Mouse (Mus musculus) embryonic facial prominence, embryonic 12.5 days (tissue): ENCODE results near the gene 1700020N01Rik. TPM values are rescaled to one million over a fixed set of nuclear protein-coding genes. Genes with fewer than 3 reads are reported as not detected.

Experiments
- ATAC-seq: fragments of 200-750 bp; cut with Nextera tagmentation; 2 replicates; pipeline ENCODE4 v1.8.0; 2017; ENCODE audit not compliant: insufficient number of reproducible peaks, insufficient read depth, low FRiP score, low TSS enrichment
- H3K27ac ChIP-seq: fragments of 300-500 bp; sonication (generic); 2 replicates; pipeline ENCODE4 v1.5.1; 2016; ENCODE audit warnings: mild to moderate bottlenecking
- H3K27me3 ChIP-seq: fragments of 300-500 bp; sonication (generic); 2 replicates; pipeline ENCODE4 v1.6.1; 2016; ENCODE audit warnings: mild to moderate bottlenecking, moderate library complexity
- H3K36me3 ChIP-seq: fragments of 300-500 bp; sonication (generic); 2 replicates; pipeline ENCODE4 v1.6.1; 2016; ENCODE audit warnings: mild to moderate bottlenecking
- H3K4me1 ChIP-seq: fragments of 300-500 bp; sonication (generic); 2 replicates; pipeline ENCODE4 v1.6.1; 2016
- H3K4me2 ChIP-seq: fragments of 300-500 bp; sonication (generic); replicated peaks from 2 replicates; pipeline ENCODE4 v1.6.1; 2016; ENCODE audit warnings: mild to moderate bottlenecking, moderate library complexity
- H3K4me3 ChIP-seq: fragments of 300-500 bp; sonication (generic); 2 replicates; pipeline ENCODE4 v1.5.1; 2016; ENCODE audit warnings: mild to moderate bottlenecking
- H3K9ac ChIP-seq: fragments of 300-500 bp; sonication (generic); 2 replicates; pipeline ENCODE4 v1.6.1; 2016; ENCODE audit warnings: mild to moderate bottlenecking, moderate library complexity
- H3K9me3 ChIP-seq: fragments of 300-500 bp; sonication (generic); 2 replicates; pipeline ENCODE4 v1.6.1; 2016; ENCODE audit warnings: mild to moderate bottlenecking, moderate library complexity
- WGBS: fragments of 180-500 bp; shearing (Covaris S2); methylation state at CpG from one replicate; pipeline ENCODE4 v1.1.7; 2016; 5-methylcytosine and 5-hydroxymethylcytosine counted together
- polyA plus RNA-seq: library from polyadenylated mRNA; unstranded; fragments of >200 nt; fragmentation: Nextera tagmentation; extraction: Ambion mirVana; gene quantifications from 2 replicates; pipeline ENCODE4 v1.2.1, GENCODE M21; 2016

The 1700020N01Rik gene
- polyA plus RNA-seq, result not detected in 2 replicates

DNA sequence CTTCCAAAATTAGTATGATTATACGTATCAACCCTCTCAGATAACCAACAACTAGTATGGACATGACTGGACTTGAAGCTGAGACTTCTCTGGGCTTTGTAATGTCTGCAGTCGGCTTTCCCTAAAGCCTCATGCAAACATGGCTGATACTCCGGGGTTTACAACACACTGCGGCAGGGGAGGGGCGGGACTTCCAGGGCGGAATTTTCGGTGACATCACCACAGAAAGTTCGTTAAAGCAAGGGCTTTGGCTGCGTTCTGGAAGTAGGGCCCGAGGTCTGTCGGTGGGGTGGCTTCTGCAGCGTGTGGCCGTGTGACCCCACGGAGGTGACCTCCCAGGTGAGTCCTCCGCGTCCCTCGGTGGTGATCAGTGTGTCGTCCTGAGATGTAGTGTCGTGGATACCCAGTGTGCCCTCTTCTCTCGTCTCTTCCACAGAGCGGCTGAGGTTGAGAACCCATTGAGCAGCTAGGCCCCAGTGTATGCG is at the start of gene 1700020N01Rik:
1700020N01Rik (plus strand) TSS at position 250 of the 485 bp plus-strand sequence.
- no peak within 1 kb of the TSS for H3K27ac ChIP-seq
- no peaks in the 10 kb centered on the region for H3K4me1 ChIP-seq
- H3K27me3 ChIP-seq, result no peaks in the 10 kb centered on the region
- H3K4me3 ChIP-seq, result no peak within 1 kb of the TSS
- no peak within 1 kb of the TSS for H3K9ac ChIP-seq
- no peak for ATAC-seq
- H3K9me3 ChIP-seq, result no peaks in the 10 kb centered on the region
- H3K4me2 ChIP-seq, result no peak within 1 kb of the TSS
- WGBS, result 93% methylated on average over 22 of the region's 22 CpGs
- H3K36me3 ChIP-seq, result no peaks in the 10 kb centered on the region

DNA sequence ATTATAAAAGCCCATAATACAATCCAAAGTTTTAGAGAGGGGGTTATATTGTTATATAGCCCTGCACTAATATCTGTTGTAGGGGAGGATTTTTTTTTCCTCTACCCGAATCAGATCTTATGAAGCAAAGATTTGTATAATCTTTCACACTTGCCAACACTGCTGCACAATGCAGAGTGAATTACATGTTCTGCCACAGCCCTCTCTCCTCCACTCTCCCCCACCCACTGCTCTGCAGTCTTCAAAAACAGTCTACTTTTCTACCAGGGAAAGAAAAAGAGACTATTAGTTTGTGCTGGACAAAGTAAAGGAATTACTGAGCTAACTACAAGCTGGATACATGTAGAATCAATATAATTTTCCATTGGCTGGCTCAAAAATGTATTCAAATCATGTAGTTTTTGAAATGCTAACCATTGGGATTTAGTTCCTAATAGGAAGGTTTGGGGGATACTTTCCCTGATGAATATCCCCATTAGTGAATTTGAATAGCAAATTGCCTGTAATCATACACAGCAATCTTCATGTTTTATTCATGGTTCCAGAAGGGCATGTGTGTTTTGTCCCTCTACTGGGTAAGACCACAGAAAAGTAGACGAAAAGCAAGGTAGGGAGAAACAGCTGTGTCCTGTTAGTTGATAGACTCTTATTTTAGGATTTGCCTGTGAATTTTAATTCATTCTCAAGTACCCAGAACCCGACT is 49.2 kb upstream of the 1700020N01Rik start:
- ATAC-seq, result no peak
- Histone ChIP-seq H3K36me3 (no peaks in the 10 kb centered on the region), H3K4me3 (no peak overlapping the region), H3K4me1 (0 out of 2 replicates have a peak, but pooled peaks cover 4% of the 10 kb centered on the region), H3K4me2 (no peak overlapping the region), H3K9me3 (no peaks in the 10 kb centered on the region), H3K27ac (no peak overlapping the region), H3K9ac (no peak overlapping the region), H3K27me3 (no peaks in the 10 kb centered on the region)
- WGBS, result 55% methylated on average over 3 of the region's 3 CpGs

DNA sequence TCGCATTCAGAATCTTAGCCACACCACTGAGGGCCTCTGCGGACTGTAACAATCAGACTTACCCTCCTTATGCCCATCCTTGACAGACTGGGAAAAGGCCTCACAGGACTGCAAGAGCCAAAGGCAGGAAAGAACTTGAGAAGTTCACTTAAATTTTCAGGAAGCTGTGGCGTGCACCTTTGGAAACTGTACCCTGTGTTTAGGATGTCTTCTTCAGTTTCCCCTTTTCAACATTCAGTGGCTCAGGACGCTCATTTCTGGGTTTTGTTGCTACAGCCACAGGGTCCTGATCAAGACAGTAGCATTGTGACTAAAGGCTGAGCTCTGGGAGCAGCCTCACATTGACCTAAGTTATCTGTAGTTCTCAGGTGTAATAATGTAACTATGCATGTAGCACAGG is 48.2 kb upstream of the 1700020N01Rik start:
- 0 out of 2 replicates have a peak overlapping the region, but pooled peaks have one; percentile 4 for H3K27ac ChIP-seq
- WGBS, result 86% methylated on average over 4 of the region's 4 CpGs
- 0 out of 2 replicates have a peak, but pooled peaks cover 4% of the 10 kb centered on the region for H3K4me1 ChIP-seq
- no peak for ATAC-seq
- no peaks in the 10 kb centered on the region for H3K9me3 ChIP-seq
- H3K4me3 ChIP-seq, result no peak overlapping the region
- no peak overlapping the region for H3K9ac ChIP-seq
- H3K4me2 ChIP-seq, result no peak overlapping the region
- H3K36me3 ChIP-seq, result no peaks in the 10 kb centered on the region
- no peaks in the 10 kb centered on the region for H3K27me3 ChIP-seq

DNA sequence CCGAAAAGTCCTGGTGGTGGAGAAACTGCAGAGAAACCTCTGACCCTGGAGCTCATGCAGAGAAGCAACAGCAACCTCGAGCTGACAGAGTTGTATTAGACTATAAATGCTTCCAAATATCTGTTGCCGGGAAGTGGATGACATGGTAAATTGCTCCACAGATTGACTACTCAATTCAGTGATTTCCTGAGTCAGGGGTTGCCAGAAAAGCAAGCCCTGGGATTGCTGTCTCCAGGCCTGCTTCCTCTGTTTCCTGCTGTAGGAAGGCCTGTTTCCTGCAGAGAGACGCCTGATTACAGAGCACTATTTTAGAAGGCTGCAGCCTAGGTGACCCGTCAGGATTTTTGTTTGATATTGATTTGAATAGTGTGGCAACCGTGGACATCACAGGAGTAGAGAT is 47.5 kb upstream of the 1700020N01Rik start:
- no peak for ATAC-seq
- 33% methylated on average over 6 of the region's 6 CpGs for WGBS
- no peak overlapping the region for H3K4me2 ChIP-seq
- no peaks in the 10 kb centered on the region for H3K27me3 ChIP-seq
- H3K9me3 ChIP-seq, result no peaks in the 10 kb centered on the region
- no peak overlapping the region for H3K4me3 ChIP-seq
- H3K4me1 ChIP-seq, result 0 out of 2 replicates have a peak, but pooled peaks cover 4% of the 10 kb centered on the region
- H3K9ac ChIP-seq, result no peak overlapping the region
- H3K36me3 ChIP-seq, result no peaks in the 10 kb centered on the region
- H3K27ac ChIP-seq, result 0 out of 2 replicates have a peak overlapping the region, but pooled peaks have one; percentile 23

DNA sequence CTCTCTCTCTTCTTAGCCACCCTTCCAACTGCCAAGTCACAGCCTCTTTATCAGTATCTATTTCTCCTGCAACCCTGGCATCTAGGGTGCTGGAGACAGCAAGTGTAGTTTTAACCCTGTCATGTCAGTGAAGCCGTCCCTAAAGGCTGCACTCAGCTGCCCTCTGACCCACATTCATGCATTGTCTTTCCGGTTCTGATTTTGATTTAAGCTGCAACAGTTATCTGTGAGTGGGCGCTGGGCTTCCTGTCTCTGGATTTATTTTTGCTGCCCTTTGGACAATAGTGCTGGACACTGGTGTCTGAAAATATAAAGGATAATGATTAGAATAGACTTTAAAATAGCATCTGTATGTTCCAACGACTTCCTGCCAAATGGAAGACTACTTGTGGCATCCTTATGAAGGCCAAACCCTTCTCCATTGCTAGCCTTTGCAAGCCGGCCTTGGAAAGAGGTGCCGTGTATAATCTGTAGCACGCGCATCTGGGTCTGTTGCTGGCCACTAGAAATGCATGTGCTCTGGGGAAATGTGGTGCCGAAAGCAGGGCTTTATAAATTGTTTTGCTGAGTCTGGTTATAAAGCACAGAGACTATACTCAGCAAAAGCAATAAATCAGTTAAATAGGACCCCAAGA is 44.0 kb upstream of the 1700020N01Rik start:
- Histone ChIP-seq H3K4me2 (no peak overlapping the region), H3K4me1 (0 out of 2 replicates have a peak, but pooled peaks cover 4% of the 10 kb centered on the region), H3K36me3 (no peaks in the 10 kb centered on the region), H3K27me3 (no peaks in the 10 kb centered on the region), H3K9ac (no peak overlapping the region), H3K9me3 (no peaks in the 10 kb centered on the region), H3K4me3 (no peak overlapping the region), H3K27ac (no peak overlapping the region)
- 69% methylated on average over 9 of the region's 9 CpGs for WGBS
- ATAC-seq, result no peak

DNA sequence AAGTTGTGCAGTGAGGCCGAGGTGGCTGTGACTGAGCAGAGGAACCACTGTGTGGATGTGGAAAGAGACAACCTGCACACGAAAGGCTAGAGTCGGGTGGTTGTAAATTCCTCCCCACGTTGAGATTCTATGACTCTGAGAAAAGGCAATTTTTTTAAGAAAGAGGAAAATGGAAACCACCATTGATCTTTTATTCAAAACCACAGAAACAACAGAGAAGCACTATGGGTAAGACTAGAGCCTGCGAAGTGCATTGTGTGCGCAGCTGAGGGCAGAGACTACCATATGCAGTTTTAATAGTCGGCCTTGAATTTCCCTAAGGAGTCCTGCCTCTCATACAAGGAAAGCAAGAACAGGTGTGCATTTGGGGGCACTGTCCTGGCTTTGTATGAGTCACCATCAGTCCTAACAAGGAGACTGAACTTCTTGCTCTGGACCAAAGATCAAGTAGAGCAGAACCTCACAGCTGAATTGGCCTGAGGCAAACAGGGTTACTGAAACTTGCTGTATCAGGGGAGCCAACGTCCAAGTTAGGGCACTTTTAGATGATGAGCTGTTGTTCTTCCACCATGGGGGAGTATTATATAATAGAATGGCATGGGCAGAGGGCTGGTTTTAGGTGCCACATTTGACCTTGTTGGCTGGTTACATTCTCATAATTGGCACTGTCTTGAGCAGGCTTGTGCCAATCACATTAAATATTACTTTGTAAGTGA is 39.8 kb upstream of the 1700020N01Rik start:
- WGBS, result 81% methylated on average over 8 of the region's 8 CpGs
- no peak overlapping the region for H3K27ac ChIP-seq

DNA sequence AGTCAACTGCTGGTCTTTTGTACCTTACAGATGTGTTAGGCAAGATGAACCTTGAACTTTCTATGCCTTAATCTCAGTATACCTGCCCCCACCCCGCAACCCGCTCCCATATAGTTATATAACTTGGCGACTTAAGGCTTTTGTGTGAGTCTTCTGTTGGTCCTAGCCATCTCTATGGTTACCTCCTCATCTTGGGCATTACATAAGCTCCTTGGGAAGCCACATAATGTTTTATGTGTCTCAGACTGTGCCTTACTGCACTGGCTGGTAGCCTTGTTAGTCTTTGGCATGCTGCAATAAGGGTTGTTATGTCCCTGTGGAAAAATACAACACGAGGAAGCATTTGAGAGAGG is 39.3 kb upstream of the 1700020N01Rik start:
- H3K9ac ChIP-seq, result no peak overlapping the region
- no peaks in the 10 kb centered on the region for H3K9me3 ChIP-seq
- H3K4me2 ChIP-seq, result no peak overlapping the region
- no peak overlapping the region for H3K27ac ChIP-seq
- H3K4me3 ChIP-seq, result no peak overlapping the region
- H3K4me1 ChIP-seq, result no peaks in the 10 kb centered on the region
- no peaks in the 10 kb centered on the region for H3K27me3 ChIP-seq
- no peaks in the 10 kb centered on the region for H3K36me3 ChIP-seq
- WGBS, result 89% methylated on average over 4 of the region's 4 CpGs
- ATAC-seq, result no peak

More for the DNA sequence above, 39.8 kb upstream of the 1700020N01Rik start:
- Histone ChIP-seq H3K4me1 (no peaks in the 10 kb centered on the region), H3K9me3 (no peaks in the 10 kb centered on the region), H3K36me3 (no peaks in the 10 kb centered on the region), H3K27me3 (no peaks in the 10 kb centered on the region), H3K4me3 (no peak overlapping the region), H3K4me2 (no peak overlapping the region), H3K9ac (no peak overlapping the region)
- ATAC-seq, result no peak

DNA sequence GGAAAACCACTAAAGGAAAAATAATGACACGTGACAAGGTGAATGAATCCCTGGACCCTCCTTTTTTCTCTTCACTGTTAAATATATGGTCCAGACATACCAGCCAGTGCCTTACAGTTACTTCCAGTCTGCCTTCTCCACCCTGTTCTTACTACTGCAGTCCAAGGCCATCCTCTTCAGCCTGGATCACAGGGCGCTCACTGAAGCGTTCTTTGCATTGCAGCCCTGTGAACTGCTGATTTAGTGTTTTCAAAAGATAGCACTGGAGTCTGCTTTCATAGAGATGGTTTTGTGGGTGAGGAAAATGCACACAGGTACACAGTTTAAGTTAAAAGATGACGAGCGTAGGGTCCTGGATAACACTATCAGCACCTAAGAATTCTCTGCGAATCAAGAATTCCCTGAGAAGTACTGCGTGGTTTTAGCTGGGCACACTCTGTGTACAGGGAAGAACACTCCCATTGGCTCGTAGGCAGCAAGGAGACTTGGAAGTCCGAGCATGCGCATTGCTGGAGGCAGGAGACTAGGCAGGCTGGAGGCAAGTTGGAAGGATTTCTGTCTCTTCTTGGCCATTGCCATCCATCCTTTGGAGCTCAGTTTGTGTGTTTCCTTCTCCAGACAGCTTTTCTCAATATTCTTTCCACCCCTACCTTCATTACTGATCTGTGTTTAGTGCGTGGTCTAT is 37.9 kb upstream of the 1700020N01Rik start:
- 85% methylated on average over 11 of the region's 11 CpGs for WGBS

DNA sequence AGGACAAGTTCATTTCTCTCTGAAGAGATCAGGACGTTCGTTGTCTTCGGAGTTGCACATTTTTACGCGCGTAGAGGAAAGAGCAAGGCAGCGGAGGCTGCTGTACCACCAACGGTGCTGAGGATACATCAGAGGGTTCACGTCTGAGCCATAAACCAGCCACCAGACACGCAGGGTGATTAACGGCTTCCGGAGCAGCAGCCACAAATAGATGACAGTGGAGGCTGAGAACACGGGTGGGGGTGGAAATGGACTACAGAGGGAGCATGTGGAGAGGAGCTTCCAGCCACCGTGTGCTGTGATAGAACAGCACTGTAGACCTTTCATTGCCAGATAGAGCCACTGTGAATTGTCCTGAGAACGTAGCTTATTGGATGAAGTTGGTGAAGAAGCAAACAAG is 33.2 kb upstream of the 1700020N01Rik start:
- Histone ChIP-seq H3K27me3 (no peaks in the 10 kb centered on the region), H3K27ac (no peak overlapping the region), H3K9ac (no peak overlapping the region), H3K4me2 (no peak overlapping the region), H3K4me3 (no peak overlapping the region), H3K36me3 (no peaks in the 10 kb centered on the region), H3K4me1 (no peaks in the 10 kb centered on the region; the same call in 1 of the 2 replicates), H3K9me3 (no peaks in the 10 kb centered on the region)
- ATAC-seq, result no peak
- 84% methylated on average over 15 of the region's 15 CpGs for WGBS

More for the DNA sequence above, 37.9 kb upstream of the 1700020N01Rik start:
- no peaks in the 10 kb centered on the region for H3K36me3 ChIP-seq
- no peak overlapping the region for H3K9ac ChIP-seq
- H3K27ac ChIP-seq, result no peak overlapping the region
- H3K4me2 ChIP-seq, result no peak overlapping the region
- H3K27me3 ChIP-seq, result no peaks in the 10 kb centered on the region
- no peak overlapping the region for H3K4me3 ChIP-seq
- ATAC-seq, result no peak
- no peaks in the 10 kb centered on the region for H3K9me3 ChIP-seq
- no peaks in the 10 kb centered on the region; the same call in 1 of the 2 replicates for H3K4me1 ChIP-seq

DNA sequence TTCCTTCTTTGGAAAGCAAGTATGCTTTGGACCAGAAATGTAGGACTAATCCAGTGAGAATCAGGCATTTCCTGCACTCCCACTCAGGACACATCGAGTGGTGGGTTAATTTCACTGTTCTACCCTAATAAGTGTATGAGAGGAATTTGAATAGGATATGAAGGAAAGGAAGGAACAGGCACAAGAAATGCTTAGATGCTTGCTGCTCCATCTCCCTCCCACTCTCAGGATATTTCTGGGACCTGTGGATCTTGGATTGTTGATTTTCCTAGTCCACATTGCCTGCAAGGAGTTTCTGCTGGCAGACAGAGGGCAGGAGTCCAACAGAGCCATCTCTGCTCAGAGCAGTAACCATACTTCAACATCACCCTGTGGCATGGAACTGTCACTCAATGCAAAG is 31.8 kb upstream of the 1700020N01Rik start:
- 66% methylated on average over 1 of the region's 1 CpGs for WGBS
- ATAC-seq, result no peak
- Histone ChIP-seq H3K4me3 (no peak overlapping the region), H3K4me2 (no peak overlapping the region), H3K4me1 (no peaks in the 10 kb centered on the region; the same call in 1 of the 2 replicates), H3K9me3 (no peaks in the 10 kb centered on the region), H3K27ac (no peak overlapping the region), H3K27me3 (no peaks in the 10 kb centered on the region), H3K9ac (no peak overlapping the region), H3K36me3 (no peaks in the 10 kb centered on the region)

DNA sequence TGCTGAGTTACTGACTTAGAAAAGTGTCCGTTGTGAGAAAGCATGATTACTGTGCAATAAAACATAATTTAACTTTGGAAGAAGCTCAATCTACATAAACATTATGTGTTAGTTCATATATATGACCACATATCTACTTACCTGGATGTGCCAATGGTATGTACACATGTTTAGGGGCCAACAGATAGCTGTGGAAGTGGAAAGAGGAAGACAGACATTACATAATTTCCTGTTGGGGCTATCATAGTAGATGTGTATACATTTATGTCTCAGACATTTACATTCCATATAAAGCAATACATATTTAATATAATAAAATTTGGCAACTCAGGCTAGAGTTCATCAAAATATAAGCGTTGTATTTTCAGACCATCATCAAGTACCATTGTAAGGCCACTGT is 29.5 kb upstream of the 1700020N01Rik start:
- Histone ChIP-seq H3K36me3 (no peaks in the 10 kb centered on the region), H3K9ac (no peak overlapping the region), H3K27me3 (no peaks in the 10 kb centered on the region), H3K4me3 (no peak overlapping the region), H3K4me1 (no peaks in the 10 kb centered on the region; the same call in 1 of the 2 replicates), H3K9me3 (no peaks in the 10 kb centered on the region), H3K27ac (no peak overlapping the region), H3K4me2 (no peak overlapping the region)
- ATAC-seq, result no peak
- 92% methylated on average over 2 of the region's 2 CpGs for WGBS
